Mouse (Mus musculus) lung, postnatal 10 days (tissue): ENCODE measurements at regions not wholly inside any gene's neighbourhood (a gene's known extent, or its start where the extent isn't known, plus 50 kb on each side); places are given as distances from the start of the nearest gene placed in this dataset.

Experiments used
- DNase-seq: peaks from one replicate; pipeline ENCODE4 v3.0.0; 2021

DNA sequence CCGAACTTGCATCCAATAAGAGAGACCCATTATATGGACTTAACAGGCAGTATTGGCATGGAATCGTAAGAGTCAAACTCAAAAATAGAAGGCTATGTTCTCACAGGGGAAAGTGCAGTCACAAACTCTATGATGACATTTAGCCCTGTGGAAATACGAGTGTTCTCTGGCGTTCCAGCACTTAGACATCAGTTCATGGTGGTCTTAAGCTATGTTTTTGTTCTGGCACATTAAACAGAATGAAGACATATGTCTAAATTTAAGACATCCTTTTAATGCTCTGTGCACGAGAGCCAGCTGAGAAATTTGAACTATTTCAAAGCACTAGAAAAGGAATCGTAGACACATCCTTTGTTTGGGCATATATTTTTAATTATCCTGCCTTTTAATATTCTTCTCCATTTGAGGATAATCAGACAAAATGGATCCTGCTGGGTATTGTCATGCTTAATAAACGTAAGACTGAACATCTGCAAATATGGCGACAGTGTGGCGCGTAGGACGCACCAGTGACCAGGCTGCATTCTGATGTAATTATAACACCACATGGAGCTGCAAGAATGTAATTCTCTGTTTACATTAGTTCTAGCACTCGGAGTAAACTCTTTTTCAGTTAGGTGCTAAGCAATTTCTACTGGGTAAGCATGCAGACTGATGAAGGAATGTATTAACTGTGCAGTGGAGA is 114.3 kb downstream of the Dkk1 start:
- DNase-seq: no peak

DNA sequence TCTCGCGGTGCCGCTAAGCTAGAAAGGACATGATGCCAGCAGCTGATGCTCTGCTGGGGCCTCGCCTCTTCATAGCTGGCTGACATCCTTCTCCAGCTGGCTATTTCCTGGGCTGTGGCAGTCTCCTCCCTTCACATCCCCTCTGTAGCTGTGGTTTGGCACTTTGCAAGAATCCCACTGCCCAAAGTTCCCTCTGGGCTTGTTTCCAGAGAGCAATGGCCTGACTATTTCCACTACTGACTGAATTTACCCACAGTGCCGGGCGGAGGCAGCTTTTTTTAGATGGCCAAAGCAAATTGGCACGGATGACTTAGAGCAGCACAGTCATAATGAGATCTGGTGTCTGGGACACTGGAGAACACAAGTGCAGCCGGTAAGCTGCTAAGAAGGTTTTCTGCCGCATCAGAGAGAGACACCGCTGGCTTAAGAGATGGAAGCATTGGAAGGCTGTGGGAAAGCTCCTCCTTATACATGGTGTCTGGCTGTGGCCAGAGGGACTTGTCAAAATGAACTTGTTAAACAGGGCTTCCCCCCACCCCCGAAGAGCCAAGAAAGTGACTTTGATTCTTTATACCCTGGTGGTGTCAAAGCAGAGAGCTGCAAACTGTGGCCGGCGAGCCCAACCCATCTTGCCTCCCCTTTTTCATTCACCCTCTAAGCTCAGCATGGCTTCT is 98.5 kb downstream of the Dkk1 start:
- peak; percentile 65 for DNase-seq

DNA sequence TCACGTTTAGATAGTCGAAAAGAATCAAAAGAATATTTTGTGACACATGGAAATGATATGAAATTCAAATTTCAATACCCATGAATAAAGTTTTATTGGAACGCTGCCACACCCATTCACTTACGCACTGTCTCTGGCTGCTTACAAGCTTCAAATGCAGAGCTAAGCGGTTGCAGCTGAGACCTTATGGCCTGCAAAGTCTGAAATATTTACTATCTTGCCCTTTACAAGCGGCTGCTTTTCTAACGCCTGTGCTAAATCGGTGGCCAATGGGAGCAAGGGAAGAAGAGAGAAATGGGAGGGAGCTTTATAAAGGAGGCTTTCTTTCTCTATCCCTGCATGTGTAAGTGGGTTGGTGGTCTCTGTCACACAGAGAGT is 97.9 kb downstream of the Dkk1 start:
- DNase-seq: peak; percentile 1

DNA sequence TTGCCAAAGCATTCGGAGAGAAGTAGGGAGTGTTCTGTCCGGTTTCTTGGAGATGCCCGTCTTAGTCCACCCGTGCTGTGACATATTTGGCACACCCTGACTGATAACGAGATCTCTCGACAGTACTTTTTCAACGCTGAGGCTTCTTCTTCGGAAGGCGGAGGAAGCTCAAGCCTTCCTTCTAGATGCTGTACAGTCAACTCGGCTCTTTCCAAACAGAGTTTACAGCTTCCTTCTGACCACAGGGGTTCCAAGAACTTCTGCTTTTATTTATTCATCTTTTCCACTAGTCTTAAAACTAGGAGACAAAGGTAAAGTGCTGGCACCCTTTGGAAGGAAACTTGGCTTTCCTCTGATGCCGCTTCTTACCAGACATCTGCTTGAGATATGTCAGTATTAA is 96.8 kb downstream of the Dkk1 start:
- no peak for DNase-seq

DNA sequence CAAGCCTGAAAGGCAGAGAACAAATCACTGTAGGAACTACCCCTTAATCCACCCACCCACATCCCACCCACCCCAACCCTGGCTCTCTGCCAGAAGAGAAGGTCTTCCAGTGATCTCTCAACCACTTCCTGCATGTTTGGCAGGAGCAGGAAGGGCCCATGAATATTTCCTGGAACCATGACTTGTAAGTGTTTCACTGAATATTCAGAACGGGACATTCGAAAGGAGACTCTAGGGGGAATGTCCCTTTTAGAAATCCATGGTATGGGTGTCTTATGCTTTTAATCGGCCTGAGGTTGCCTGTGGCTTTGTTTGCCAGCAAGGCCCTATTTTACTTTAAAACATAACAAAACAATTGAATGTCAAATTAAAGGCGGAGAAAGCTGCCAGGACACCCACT is 66.0 kb downstream of the Dkk1 start:
- DNase-seq: no peak

DNA sequence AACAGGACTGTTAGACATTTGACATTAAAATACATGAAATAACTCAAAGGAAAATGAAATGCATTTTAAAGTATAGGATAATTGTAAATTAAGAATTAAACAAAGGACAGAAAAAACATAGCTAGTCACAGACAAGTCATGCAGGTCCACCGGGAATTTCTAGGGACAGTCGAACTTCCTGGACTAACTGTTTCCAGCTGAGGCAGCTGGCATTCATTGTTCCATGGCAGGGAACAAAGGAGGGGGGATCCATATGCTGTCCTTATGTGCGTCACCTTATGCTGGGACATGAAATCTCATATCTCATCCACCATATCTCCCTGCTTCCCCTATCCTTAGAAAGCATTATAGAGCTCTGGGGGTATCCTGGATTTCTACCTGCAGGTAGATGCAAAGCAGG is 59.7 kb downstream of the Dkk1 start:
- DNase-seq: no peak

DNA sequence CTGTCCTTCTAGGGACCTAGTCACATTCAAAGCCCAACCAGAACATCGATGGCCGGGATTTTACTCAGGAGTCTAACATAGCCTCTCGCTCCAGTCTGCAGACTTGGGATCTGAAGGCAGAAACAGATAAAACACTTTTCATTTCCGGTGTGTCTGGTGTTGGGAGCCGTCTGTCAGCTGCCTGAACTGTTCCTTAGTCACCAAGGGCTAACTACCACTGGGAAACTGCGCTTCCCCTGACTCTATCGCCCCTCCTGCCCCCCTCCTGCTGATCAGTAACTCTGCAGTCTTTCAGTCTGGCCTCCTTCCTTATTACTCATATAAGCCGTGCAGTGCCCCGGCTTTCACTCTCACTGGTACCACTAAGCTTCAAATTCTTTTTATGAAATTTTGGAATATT is 58.5 kb downstream of the Dkk1 start:
- DNase-seq: no peak
